Mouse (Mus musculus): Measurements from ENCODE around the gene Mmp17.
"Not testable (repeated sequence)": the region's sequence is repeated elsewhere in the genome, so short reads cannot be mapped to it uniquely, and the experiment has no call there.

- TF ChIP-seq CTCF (IDR thresholded peaks at IDR 0.05 in 2 of 3, conservative IDR thresholded peaks at IDR 0.05 in 1 of 3; ENCODE audit: control insufficient read depth in 1 of 3, insufficient read depth in 1 of 3, low read depth in 2 of 3, low read length in 3 of 3, poor library complexity in 1 of 3, severe bottlenecking in 1 of 3): peak in 1 of 3 experiments; percentile 26; a peak in 3 of 6 replicates
- not testable (repeated sequence) for TF ChIP-seq RCOR1 (IDR thresholded peaks at IDR 0.05; ENCODE audit: low read depth, low read length); BHLHE40 (IDR thresholded peaks at IDR 0.05; ENCODE audit: borderline replicate concordance, low read depth, low read length); HCFC1 (IDR thresholded peaks at IDR 0.05; ENCODE audit: low read depth, low read length); POLR2A (IDR thresholded peaks at IDR 0.05; ENCODE audit: control insufficient read depth in 1 of 2, insufficient read depth in 1 of 2, low read depth in 1 of 2, low read length in 2 of 2, poor library complexity in 1 of 2); E2F4 (IDR thresholded peaks at IDR 0.05; ENCODE audit: borderline replicate concordance, low read depth, low read length); GABPA (IDR thresholded peaks at IDR 0.05; ENCODE audit: low read depth, low read length)
- TF ChIP-seq RAD21 (IDR thresholded peaks at IDR 0.05; ENCODE audit: low read depth, low read length): peak; percentile 12; the same call in 1 of the 2 replicates
These were observed 36.6 kb downstream of the Mmp17 start for GRCm38 (mm10) chr5:129620600-129620999.

All from MEL (cell line).